Mouse (Mus musculus): ENCODE data around the gene Wnt6. TPM values are rescaled to one million over a fixed set of nuclear protein-coding genes. Genes with fewer than 3 reads are reported as not detected.
A peak's percentile ranks its signal among the peaks of the same experiment; 100 is the strongest.

Gene Wnt6
- polyA plus RNA-seq, 1 experiment from 2014 or later = 0.13 TPM

GRCm38 (mm10) chr1:74797459-74797858 lies 25.8 kb downstream of the Wnt6 start:
- Histone ChIP-seq H3K4me2 (no peak overlapping the region), H3K27ac (no peak overlapping the region), H3K9me3 (replicated peaks) (no peaks in the 10 kb centered on the region), H3K27me3 (replicated peaks) (peaks cover 100% of the 10 kb centered on the region), H3K36me3 (no peaks in the 10 kb centered on the region), H3K4me3 (no peak overlapping the region), H3K9ac (no peak overlapping the region), H3K4me1 (0 out of 2 replicates have a peak, but pooled peaks cover 5% of the 10 kb centered on the region)
- 14% methylated on average over 5 of the region's 5 CpGs for WGBS (ENCODE audit: insufficient replicate concordance)
- ATAC-seq = no peak

GRCm38 (mm10) chr1:74800424-74800888 lies 28.8 kb downstream of the Wnt6 start:
- Histone ChIP-seq H3K27me3 (replicated peaks) (peaks cover 100% of the 10 kb centered on the region), H3K36me3 (no peaks in the 10 kb centered on the region), H3K4me1 (peaks cover 11% of the 10 kb centered on the region), H3K9ac (no peak overlapping the region), H3K9me3 (replicated peaks) (no peaks in the 10 kb centered on the region), H3K4me3 (no peak overlapping the region), H3K4me2 (peak overlapping the region; percentile 43), H3K27ac (no peak overlapping the region)
- no peak for ATAC-seq
- under 1% methylated on average over 29 of the region's 29 CpGs for WGBS (ENCODE audit: insufficient replicate concordance)

GRCm38 (mm10) chr1:74801631-74802140 lies 30.0 kb downstream of the Wnt6 start:
- 23% methylated on average over 6 of the region's 6 CpGs for WGBS (ENCODE audit: insufficient replicate concordance)

GRCm38 (mm10) chr1:74802795-74803656 lies 31.3 kb downstream of the Wnt6 start:
- Histone ChIP-seq H3K9me3 (replicated peaks) (no peaks in the 10 kb centered on the region), H3K27ac (no peak overlapping the region), H3K4me2 (peak overlapping the region; percentile 60), H3K9ac (no peak overlapping the region), H3K36me3 (no peaks in the 10 kb centered on the region), H3K4me3 (peak overlapping the region; percentile 37), H3K4me1 (peaks cover 22% of the 10 kb centered on the region), H3K27me3 (replicated peaks) (peaks cover 100% of the 10 kb centered on the region)
- 1% methylated on average over 57 of the region's 57 CpGs for WGBS (ENCODE audit: insufficient replicate concordance)
- no peak for ATAC-seq

More at GRCm38 (mm10) chr1:74801631-74802140, 30.0 kb downstream of the Wnt6 start:
- no peak overlapping the region for H3K27ac ChIP-seq
- no peak overlapping the region for H3K4me3 ChIP-seq
- no peak for ATAC-seq
- H3K9ac ChIP-seq = no peak overlapping the region
- no peak overlapping the region for H3K4me2 ChIP-seq
- H3K27me3 ChIP-seq (replicated peaks) = peaks cover 100% of the 10 kb centered on the region
- H3K4me1 ChIP-seq = peaks cover 14% of the 10 kb centered on the region
- H3K9me3 ChIP-seq (replicated peaks) = no peaks in the 10 kb centered on the region
- H3K36me3 ChIP-seq = no peaks in the 10 kb centered on the region

GRCm38 (mm10) chr1:74804211-74804870 lies 32.6 kb downstream of the Wnt6 start:
- Histone ChIP-seq H3K4me1 (peaks cover 22% of the 10 kb centered on the region), H3K27me3 (replicated peaks) (peaks cover 100% of the 10 kb centered on the region), H3K36me3 (no peaks in the 10 kb centered on the region), H3K4me3 (no peak overlapping the region), H3K27ac (no peak overlapping the region), H3K9ac (no peak overlapping the region), H3K9me3 (replicated peaks) (no peaks in the 10 kb centered on the region), H3K4me2 (no peak overlapping the region)
- ATAC-seq = no peak
- WGBS (ENCODE audit: insufficient replicate concordance) = 8% methylated on average over 10 of the region's 10 CpGs

GRCm38 (mm10) chr1:74805340-74805835 lies 33.7 kb downstream of the Wnt6 start:
- peaks cover 22% of the 10 kb centered on the region for H3K4me1 ChIP-seq
- no peak for ATAC-seq
- 19% methylated on average over 4 of the region's 4 CpGs for WGBS (ENCODE audit: insufficient replicate concordance)
- no peaks in the 10 kb centered on the region for H3K36me3 ChIP-seq
- H3K4me2 ChIP-seq = no peak overlapping the region
- H3K27me3 ChIP-seq (replicated peaks) = peaks cover 100% of the 10 kb centered on the region
- H3K27ac ChIP-seq = no peak overlapping the region
- no peak overlapping the region for H3K9ac ChIP-seq
- no peaks in the 10 kb centered on the region for H3K9me3 ChIP-seq (replicated peaks)
- H3K4me3 ChIP-seq = no peak overlapping the region

GRCm38 (mm10) chr1:74805843-74806242 lies 34.2 kb downstream of the Wnt6 start:
- H3K4me3 ChIP-seq = no peak overlapping the region
- no peaks in the 10 kb centered on the region for H3K36me3 ChIP-seq
- H3K9ac ChIP-seq = no peak overlapping the region
- peaks cover 22% of the 10 kb centered on the region for H3K4me1 ChIP-seq
- H3K27ac ChIP-seq = no peak overlapping the region
- H3K9me3 ChIP-seq (replicated peaks) = no peaks in the 10 kb centered on the region
- no peak overlapping the region for H3K4me2 ChIP-seq
- H3K27me3 ChIP-seq (replicated peaks) = peaks cover 100% of the 10 kb centered on the region
- ATAC-seq = no peak
- 3% methylated on average over 5 of the region's 5 CpGs for WGBS (ENCODE audit: insufficient replicate concordance)

GRCm38 (mm10) chr1:74806360-74807311 lies 34.9 kb downstream of the Wnt6 start:
- no peak overlapping the region for H3K27ac ChIP-seq
- peak overlapping the region; percentile 8 for H3K4me2 ChIP-seq
- H3K4me3 ChIP-seq = no peak overlapping the region
- 3% methylated on average over 38 of the region's 38 CpGs for WGBS (ENCODE audit: insufficient replicate concordance)
- ATAC-seq = no peak
- H3K4me1 ChIP-seq = peaks cover 22% of the 10 kb centered on the region
- no peak overlapping the region for H3K9ac ChIP-seq
- no peaks in the 10 kb centered on the region for H3K36me3 ChIP-seq
- H3K27me3 ChIP-seq (replicated peaks) = peaks cover 100% of the 10 kb centered on the region
- no peaks in the 10 kb centered on the region for H3K9me3 ChIP-seq (replicated peaks)

- H3K4me2 ChIP-seq = no peak overlapping the region
- ATAC-seq = peak; percentile 13; the same call in 1 of the 2 replicates
- 10% methylated on average over 23 of the region's 23 CpGs for whole genome bisulfite sequencing (ENCODE audit: insufficient replicate concordance)
These were observed 35.9 kb downstream of the Wnt6 start for GRCm38 (mm10) chr1:74807551-74808071.

GRCm38 (mm10) chr1:74808078-74808477 lies 36.4 kb downstream of the Wnt6 start:
- Histone ChIP-seq H3K4me1 (peaks cover 18% of the 10 kb centered on the region), H3K9ac (no peak overlapping the region), H3K4me2 (no peak overlapping the region), H3K9me3 (replicated peaks) (no peaks in the 10 kb centered on the region), H3K36me3 (no peaks in the 10 kb centered on the region), H3K4me3 (no peak overlapping the region), H3K27me3 (replicated peaks) (peaks cover 100% of the 10 kb centered on the region), H3K27ac (no peak overlapping the region)
- peak; percentile 44; the same call in 1 of the 2 replicates for ATAC-seq
- 2% methylated on average over 16 of the region's 16 CpGs for WGBS (ENCODE audit: insufficient replicate concordance)

More at GRCm38 (mm10) chr1:74807551-74808071, 35.9 kb downstream of the Wnt6 start:
- no peak overlapping the region for H3K4me3 ChIP-seq
- peaks cover 100% of the 10 kb centered on the region for H3K27me3 ChIP-seq (replicated peaks)
- H3K9me3 ChIP-seq (replicated peaks) = no peaks in the 10 kb centered on the region
- H3K27ac ChIP-seq = no peak overlapping the region
- H3K4me1 ChIP-seq = peaks cover 22% of the 10 kb centered on the region
- no peak overlapping the region for H3K9ac ChIP-seq
- no peaks in the 10 kb centered on the region for H3K36me3 ChIP-seq

- no peak for ATAC-seq
- Histone ChIP-seq H3K9ac (no peak overlapping the region), H3K4me3 (no peak overlapping the region), H3K36me3 (no peaks in the 10 kb centered on the region), H3K27me3 (replicated peaks) (peaks cover 99% of the 10 kb centered on the region), H3K9me3 (replicated peaks) (no peaks in the 10 kb centered on the region), H3K27ac (no peak overlapping the region), H3K4me2 (no peak overlapping the region), H3K4me1 (peaks cover 11% of the 10 kb centered on the region; the same call in 1 of the 2 replicates)
- 48% methylated on average over 10 of the region's 10 CpGs for WGBS (ENCODE audit: insufficient replicate concordance)
These were observed 37.3 kb downstream of the Wnt6 start for GRCm38 (mm10) chr1:74809007-74809406.

All from liver, embryonic 12.5 days (tissue).